Mouse (Mus musculus): ENCODE measurements around the gene Pigk.

Pigk gene

DNA sequence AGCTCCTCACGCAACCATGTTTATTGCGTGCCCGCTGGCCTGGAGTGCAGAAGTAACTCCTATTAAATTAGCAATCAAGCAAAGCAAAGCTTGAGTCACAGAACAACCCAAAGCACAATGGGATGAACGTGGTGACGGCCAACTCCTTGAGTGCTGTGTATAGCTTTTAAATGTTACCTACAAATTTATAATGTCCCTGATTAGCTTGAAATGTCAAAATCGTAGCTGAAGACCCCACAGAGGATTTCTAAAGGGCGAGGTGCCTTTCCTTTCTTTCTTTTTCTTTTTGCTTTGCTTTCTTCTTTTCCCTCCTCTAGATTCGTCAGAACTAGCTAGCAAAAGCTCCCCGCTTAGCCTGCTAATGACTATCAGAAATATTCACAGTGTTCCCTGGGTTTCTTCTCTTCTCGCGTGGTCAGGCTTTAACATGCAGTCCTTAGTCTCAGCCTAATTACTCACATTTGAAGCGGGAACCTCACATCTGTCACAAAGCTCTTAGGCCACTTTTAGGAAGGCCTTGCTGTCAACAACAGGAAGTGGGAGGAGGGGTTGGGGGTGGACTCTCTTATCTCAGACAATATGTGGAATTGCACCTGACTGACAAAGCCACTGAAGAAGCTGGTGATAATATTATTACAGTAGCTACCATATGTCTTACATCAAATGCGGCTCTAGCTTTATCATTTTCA is 214.5 kb downstream of the Pigk start:
- no peak for ATAC-seq (ENCODE audit: insufficient number of reproducible peaks, low FRiP score, low TSS enrichment)

GRCm38 (mm10) chr3:152929256-152929787 is 215.4 kb downstream of the Pigk start:
- no peak for ATAC-seq (ENCODE audit: insufficient number of reproducible peaks, low FRiP score, low TSS enrichment)

GRCm38 (mm10) chr3:152929788-152930281 is 215.9 kb downstream of the Pigk start:
- no peak for ATAC-seq (ENCODE audit: insufficient number of reproducible peaks, low FRiP score, low TSS enrichment)

- no peak for ATAC-seq (ENCODE audit: insufficient number of reproducible peaks, low FRiP score, low TSS enrichment)
These were observed 217.5 kb downstream of the Pigk start for GRCm38 (mm10) chr3:152931354-152931753.

GRCm38 (mm10) chr3:152932096-152932495 is 218.2 kb downstream of the Pigk start:
- ATAC-seq (ENCODE audit: insufficient number of reproducible peaks, low FRiP score, low TSS enrichment) = no peak

GRCm38 (mm10) chr3:152932544-152932943 is 218.6 kb downstream of the Pigk start:
- ATAC-seq (ENCODE audit: insufficient number of reproducible peaks, low FRiP score, low TSS enrichment) = no peak

DNA sequence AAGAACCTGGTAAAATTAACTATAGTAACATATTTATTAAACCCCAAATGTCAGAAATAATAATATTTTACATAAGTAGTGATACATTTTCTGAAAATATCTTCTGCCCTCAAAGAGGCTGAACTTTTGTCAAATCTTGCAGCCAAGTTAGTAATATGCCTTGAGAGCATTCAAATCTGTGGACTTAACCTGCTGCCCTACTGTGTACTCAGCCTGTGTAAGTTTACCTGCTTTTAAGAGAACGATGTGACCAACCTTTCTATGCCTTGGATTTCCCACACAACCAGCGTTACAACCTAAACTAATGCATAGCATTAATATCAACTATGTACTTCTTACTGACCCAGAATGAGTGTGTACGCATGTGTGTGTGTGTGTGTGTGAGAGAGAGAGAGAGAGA is 219.8 kb downstream of the Pigk start:
- ATAC-seq (ENCODE audit: insufficient number of reproducible peaks, low FRiP score, low TSS enrichment) = no peak

GRCm38 (mm10) chr3:152936313-152936712 is 222.4 kb downstream of the Pigk start:
- no peak for ATAC-seq (ENCODE audit: insufficient number of reproducible peaks, low FRiP score, low TSS enrichment)

DNA sequence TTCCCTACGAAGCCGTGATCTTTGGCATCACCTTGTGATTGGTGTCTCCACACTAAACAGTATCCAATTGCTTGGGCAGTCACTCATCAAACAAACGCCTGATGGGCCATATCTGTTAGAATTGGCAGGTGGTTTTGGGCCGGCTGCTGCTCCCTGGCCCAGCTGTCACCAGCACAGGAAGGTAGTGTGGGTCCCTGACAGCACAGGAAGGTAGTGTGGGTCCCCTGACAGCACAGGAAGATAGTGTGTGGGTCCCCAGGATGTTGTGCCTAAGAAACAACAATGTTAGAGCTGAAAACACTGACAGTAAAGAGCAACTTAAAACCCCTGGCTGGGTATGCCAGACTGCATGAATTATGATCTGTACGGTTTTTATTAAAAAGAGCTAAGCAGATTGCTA is 227.8 kb downstream of the Pigk start:
- ATAC-seq (ENCODE audit: insufficient number of reproducible peaks, low FRiP score, low TSS enrichment) = no peak

DNA sequence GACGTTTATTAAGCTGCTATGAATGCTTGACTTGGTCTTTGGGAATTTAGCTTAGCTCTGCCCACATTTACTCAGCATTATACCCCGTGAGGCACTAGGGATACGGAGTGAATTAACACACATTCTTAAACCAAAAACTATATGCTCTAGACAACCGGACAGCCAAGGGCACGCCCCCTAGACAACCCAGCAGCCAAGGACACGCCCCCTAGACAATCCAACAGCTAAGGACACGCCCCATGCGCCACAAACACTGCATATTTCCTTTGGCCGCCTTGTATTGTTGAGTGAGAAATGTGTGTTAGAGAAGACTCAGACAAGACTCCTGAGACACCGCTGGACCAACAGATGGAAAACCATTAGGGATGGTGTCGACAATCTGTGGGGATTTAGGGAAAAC is 229.1 kb downstream of the Pigk start:
- ATAC-seq (ENCODE audit: insufficient number of reproducible peaks, low FRiP score, low TSS enrichment) = no peak

- ATAC-seq (ENCODE audit: insufficient number of reproducible peaks, low FRiP score, low TSS enrichment) = no peak
These were observed 230.9 kb downstream of the Pigk start for GRCm38 (mm10) chr3:152944766-152945165.

DNA sequence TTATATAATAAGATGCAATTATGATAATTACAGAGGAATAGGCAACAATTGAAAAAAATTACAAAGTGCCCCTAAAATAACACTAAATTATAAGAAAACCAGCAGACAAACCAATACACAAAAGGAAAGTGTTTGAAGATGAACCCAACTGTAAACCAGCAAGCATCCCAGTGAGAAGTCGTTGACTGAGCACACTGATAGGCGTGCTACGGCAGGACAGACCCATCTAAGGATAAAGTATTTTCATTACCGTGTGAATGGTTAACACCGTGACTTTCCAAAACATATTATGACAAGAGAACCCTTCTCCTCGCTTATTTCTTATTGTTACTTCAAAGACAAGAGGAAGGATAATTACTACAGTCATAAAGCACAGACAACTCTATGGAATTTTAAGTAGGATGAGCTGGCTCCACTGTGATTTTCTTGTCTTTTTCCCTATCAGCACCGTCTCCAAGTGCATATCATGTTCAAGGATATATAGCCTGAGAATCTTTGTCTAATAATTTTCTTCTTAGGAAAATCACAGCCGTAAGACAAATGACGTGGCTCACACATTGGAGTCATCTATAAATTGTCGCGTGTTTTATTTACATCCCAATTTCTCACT is 233.2 kb downstream of the Pigk start:
- ATAC-seq (ENCODE audit: insufficient number of reproducible peaks, low FRiP score, low TSS enrichment) = no peak

DNA sequence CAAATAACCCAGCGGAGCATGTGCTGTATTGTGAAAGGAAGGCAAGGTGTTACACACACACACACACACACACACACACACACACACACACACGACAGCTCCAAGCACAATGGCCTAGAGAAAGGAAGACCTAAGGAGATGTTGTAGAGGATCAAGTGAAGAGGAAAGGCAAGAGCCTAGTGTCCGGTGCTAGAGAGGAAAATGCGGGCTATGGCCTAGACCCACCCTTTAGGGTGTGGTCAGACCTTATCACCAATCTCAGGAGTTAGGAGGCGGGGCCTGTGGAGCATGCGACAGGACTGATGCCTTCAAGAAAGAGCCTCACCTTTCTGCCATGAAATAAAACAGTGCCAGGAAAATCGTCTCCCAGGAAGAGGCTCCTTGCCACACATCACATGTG is 234.7 kb downstream of the Pigk start:
- ATAC-seq (ENCODE audit: insufficient number of reproducible peaks, low FRiP score, low TSS enrichment) = no peak

- ATAC-seq (ENCODE audit: insufficient number of reproducible peaks, low FRiP score, low TSS enrichment) = no peak
These were observed 235.4 kb downstream of the Pigk start for GRCm38 (mm10) chr3:152949233-152949777.

- ATAC-seq (ENCODE audit: insufficient number of reproducible peaks, low FRiP score, low TSS enrichment) = no peak
These were observed 236.4 kb downstream of the Pigk start for GRCm38 (mm10) chr3:152950299-152950698.

- no peak for ATAC-seq (ENCODE audit: insufficient number of reproducible peaks, low FRiP score, low TSS enrichment)
These were observed 237.0 kb downstream of the Pigk start for GRCm38 (mm10) chr3:152950914-152951313.

GRCm38 (mm10) chr3:152951634-152952545 is 238.0 kb downstream of the Pigk start:
- no peak for ATAC-seq (ENCODE audit: insufficient number of reproducible peaks, low FRiP score, low TSS enrichment)

DNA sequence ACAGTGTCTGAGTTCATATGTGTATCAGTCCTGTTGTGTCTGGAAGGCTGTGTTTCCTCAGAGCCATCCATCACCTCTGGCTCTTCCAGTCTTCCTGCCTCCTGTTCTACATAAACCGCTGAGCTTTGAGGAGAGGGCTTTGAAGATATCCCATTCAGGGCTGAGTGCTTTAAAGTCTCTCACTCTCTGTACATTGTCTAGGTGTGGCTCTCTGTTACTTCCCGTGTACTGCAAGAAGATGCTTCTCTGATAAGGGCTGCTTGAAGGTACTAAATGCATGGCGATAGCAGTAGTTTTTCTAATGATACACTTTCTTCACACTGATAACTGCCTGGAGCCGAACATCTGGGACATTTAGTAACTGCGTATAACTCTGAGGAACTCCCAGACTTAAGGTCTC is 242.1 kb downstream of the Pigk start:
- ATAC-seq (ENCODE audit: insufficient number of reproducible peaks, low FRiP score, low TSS enrichment) = no peak

- no peak for ATAC-seq (ENCODE audit: insufficient number of reproducible peaks, low FRiP score, low TSS enrichment)
These were observed 242.9 kb downstream of the Pigk start for GRCm38 (mm10) chr3:152956771-152957170.

- peak; percentile 29; the same call in 1 of the 2 replicates for ATAC-seq (ENCODE audit: insufficient number of reproducible peaks, low FRiP score, low TSS enrichment)
These were observed 244.7 kb downstream of the Pigk start for GRCm38 (mm10) chr3:152958358-152959150.

Data from cerebellum, adult (tissue).